Mouse (Mus musculus) frontal cortex, postnatal 36 days (tissue): ENCODE results near the gene Haus4.
A peak's percentile ranks its signal among the peaks of the same experiment; 100 is the strongest.

ENCODE experiments used
- DNase-seq, 2 experiments: peaks; one replicate each; pipeline ENCODE4 v3.0.0; 2022; ENCODE audit warnings: low spot score in 2 of 2

Haus4 gene

DNA sequence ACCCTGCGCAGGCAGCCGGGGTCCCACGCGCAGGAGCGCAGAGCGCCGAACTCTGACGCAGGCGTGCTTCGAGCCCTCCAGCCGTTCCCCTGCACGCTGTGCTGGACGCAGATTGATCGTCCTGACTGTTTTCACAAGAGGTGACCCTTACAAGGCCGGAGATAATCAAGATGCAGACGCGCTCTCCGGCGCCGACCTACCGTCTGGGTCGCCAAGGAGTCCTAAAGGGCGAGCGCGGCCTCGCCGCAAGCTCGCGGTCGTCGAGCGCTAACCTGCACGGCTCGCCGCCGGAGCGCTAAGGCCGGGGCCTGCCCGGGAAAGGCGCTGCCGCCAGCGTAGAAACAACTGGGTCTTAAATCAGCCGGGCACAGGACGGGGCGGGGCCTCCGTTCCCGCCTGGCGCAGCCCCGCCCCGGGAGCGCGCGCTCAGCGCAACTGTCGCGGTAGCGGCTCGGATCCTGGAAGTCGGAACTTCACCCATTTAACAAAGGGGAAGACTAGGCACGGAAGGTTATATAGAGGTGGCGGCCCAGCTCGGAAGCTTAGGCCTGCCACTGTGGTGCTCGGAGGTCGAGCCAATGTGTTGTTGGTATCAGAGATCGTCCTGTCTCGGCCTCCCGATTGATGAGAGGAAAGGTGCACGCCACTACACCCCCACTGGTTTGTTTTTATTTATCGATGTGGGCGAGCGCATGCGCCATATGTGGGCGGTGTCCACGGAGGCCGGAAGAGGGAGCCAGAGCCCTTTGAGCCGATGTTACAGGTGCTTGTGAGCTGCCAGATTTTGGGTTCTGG lies at the start of gene Haus4:
Gene Haus4, minus strand, starts transcription at position 642 of the 795 bp plus-strand sequence.
- DNase-seq, result peak; percentile 40 to 60

DNA sequence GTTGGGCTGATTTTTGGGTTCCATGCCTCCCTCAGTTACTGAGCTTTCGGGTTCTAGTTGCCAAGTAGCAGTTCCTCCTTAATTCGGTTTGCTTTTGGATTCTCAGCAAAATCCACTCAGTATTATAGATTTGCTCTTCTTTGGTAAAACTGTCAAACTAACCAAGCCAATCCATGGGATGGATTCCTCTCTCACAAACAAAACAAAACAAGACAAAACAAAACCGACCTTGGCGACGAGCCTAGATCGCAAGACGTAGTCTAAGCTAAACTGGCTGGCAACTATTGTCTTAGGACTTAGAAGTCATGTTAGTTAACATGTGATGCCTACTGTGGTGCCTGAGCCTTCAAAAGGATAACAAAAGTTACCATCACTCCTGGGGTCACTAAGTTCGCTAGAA lies 49.3 kb upstream of the Haus4 start:
- DNase-seq, result no peak

DNA sequence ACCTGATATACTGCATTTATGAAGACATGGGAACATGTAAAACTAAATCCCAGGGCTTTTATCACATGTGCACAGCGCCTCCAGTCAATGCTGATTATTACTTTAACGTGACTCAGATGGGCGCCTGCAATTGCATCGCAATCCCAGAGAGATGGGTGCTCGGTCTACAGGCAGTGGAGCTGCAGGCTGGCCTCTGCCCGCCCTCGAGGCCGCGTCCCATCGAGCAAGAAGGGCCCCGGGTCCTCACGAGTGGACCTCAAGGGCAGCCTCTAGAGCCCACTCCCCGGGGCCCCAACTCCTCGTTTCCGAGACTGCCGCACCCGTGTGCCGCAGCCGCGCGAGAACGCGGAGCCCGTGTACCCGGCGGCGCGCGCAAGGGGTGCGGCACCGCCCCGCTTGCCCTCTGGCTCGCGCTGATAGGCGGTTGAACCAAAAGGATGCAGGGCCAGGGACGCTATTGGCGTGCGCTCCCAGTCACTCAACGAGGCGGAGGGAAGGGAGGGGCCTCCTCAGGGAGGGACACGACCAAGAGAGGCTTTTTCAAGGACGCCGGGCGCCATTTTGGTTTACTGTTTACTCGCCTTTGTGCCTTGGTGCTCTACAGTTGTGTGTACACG lies 48.7 kb upstream of the Haus4 start:
- peak; percentile 93 to 95 for DNase-seq

DNA sequence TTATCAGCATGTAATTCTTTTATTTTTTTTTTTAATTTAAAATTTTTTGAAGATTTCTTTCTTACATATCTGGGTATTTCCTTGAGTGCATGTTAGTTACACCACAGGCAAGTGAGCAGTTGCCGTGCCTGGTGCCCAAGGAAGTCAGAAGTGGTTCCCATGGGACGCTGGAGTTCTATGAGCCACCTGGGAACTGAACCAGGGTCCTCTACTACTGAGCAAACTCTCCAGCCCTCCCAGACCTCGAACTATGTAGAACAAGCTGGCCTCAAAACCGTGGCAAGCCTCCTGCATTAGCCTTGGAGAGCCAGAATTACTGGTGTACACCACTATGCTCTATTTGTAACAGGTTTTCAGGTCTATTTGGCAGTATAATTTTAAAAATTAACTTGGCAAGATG lies 48.2 kb upstream of the Haus4 start:
- no peak for DNase-seq

DNA sequence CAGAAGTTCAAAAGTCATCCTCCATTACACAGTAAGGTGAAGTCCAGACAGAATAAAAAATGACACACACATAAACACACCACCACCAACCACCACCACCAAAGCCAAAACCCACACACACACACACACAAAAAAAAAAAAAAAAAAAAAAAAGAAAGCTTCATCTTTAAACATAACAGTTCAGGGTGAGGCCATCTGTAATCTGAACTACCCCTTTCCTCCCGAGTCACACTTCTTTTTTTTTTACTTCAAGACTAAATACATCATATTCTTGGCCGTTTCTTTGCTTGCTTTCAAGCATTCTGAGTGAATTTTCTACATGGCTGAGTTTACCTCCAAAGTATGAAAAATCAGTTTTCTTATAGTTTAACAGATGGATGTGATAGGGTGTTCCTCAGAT lies 47.2 kb upstream of the Haus4 start:
- DNase-seq, result no peak

DNA sequence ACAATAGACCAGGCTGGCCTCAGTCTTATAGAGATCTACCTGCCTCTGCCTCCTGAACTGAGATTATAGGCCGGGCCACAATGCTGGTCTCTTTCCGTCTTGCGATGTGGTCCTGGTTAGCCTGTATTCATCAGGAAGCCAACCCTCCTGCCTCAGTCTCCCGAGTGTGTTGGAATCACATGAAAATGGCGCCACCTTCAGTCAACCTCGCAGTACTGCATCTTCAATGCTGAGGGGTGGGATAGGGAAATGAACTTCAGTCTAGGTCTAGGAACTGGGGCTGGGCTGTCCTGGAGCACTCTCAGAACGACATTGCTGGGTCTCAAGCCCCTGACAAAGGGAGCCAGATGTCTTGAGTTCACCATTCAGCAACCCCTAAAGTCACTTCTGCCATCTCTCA lies 42.7 kb upstream of the Haus4 start:
- no peak for DNase-seq

DNA sequence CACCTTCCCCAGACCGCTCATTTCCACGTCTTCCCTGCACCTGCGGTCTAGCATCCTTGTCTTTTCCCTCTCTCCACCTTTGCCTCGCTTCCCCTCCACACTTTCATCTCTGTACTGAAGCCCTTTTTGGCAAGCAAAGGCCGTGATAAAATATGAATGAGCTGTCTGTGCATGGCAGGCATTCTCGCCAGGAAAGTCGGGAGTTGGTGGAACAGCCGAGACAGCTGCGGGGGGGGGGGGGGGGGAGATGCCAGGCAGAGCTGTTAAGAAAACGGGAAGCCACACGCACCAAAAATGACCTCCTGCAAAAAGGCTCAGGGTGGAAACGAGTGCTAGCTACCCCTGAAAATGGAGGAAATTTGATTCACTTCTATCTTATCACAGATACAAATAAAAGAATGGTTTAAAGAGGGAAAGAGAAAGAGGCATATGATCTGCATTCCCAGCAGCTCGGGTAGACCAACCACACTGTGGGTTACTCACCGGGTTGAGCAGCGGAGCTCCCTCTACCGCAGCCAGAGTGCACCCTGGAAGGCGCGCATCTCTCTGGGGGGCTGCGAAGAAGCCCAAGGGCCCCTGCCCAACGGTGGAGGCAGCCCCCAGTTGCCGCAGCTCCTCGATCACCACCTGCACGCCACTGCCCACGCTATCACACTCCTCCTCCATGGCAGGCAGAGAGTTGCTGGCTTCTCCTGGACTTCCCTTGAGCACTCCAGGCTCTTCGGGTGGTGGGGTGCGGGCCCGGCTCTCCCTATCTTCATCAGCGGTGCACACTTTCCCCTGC lies 40.4 kb upstream of the Haus4 start:
- peak; percentile 55 to 57 for DNase-seq

DNA sequence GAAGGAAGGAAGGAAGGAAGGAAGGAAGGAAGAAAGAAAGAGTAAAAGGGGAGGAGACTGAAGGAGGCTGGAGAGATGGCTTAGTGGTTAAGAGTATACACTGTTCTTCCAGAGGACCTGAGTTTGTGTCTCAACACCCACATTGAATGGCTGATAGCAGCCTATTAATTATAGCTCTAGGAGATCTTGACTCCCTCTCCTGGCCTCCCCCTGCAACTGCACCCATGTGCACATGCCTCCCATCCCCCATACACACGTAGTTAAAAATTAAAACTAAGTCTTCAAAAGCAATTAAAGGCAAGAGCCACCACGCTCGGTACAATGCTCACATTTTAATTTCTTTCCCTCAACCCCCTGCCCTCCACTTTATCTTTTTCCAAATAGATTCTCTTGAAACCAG lies 39.6 kb upstream of the Haus4 start:
- no peak for DNase-seq

DNA sequence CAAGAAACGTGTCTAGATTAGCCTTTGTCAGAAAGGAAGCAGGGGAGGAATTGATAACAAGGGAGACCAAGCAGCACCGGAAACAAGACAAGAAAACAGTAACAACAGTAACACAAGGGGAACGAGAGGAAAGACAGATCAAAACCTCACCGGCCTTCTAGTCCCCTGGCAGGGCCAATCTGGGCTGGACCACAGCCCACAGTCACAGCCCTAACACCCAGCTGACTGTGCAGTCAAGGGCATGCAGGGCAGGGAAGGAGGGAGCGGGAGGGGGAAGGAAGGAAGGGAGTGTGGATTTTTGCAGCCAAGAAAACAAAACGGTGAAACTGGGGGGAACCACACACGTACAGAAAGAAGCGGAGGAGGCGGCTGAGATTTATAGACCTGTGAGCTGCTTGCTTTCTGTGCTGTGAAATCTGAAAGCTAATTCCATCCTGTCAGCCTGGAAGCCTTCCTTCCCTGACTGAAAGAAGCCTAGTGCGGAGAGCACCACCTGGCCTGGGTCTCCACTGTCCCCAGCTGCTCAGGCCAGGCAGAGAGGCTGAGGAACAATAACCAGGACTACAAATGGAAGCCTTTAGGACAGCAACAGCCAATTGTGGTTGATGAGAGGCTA lies 38.0 kb upstream of the Haus4 start:
- DNase-seq, result peak; percentile 50 to 68

DNA sequence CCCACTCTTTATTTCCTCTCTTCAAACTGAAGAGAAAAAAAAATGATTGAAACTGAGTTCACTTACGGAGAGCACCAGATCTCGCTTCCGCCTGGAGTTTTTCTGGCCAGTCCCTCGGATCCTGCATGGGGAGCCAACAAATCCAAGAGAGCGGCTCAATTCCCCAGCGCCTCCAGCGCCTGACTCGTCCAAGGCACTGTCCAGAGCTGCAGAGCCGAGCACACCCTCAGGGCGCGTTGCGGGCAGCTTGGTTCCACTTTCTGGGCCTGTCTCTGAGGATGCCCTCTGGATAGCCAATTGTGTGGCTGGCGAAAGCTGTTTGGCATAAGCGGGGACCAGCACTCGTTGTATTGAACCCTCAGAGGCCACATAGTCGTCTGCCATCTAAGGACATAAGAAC lies 36.6 kb upstream of the Haus4 start:
- no peak for DNase-seq

DNA sequence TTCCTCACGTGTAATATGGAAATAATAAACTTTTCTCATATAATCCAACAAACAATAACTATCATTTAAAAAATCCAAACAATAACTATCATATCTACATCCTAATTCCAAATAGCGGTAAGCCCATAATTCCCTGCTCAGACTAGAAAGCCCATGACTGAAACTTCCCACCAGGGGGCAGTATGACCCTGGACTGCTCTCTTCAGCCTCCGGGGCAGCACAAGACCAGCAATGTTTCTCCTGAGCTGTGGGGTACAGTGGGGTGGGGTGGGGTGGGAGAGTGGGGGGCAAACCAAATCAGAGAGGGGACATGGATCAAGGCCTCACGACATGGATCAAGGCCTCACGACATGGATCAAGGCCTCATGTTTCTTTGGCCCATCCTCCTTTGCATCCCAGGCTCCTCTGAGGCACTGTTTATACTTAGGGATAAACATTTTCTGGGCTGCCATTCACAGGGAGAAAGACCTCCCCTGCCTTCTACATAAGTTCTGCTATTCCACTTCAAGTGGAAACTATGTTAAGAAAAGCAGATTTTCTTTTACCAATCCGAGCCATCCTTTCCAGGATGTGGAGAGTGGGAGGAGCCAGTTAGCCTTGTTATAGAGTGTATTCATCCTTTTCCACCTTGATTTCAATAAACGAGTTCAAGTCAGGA lies 29.4 kb upstream of the Haus4 start:
- peak in 1 of 2 experiments; percentile 63 for DNase-seq

DNA sequence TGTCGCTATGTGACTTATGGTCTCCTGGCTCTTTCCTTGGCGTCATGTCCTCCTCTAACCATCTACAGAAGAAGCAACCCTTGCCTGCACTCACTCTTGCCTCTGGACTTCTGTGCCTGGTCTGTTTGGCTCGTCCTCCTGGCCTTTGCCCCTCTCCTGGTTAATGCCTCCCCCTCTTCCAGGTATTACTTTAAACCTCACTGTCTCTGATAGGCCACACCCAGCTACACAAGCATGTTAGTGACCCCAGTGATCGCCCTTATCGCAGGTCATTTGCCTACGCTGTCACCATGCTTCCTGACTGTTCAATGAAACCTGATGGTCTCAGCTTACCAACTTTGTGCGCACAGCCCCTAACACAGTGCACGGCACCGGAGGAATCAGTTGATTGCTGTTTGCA lies 28.1 kb upstream of the Haus4 start:
- DNase-seq, result no peak

DNA sequence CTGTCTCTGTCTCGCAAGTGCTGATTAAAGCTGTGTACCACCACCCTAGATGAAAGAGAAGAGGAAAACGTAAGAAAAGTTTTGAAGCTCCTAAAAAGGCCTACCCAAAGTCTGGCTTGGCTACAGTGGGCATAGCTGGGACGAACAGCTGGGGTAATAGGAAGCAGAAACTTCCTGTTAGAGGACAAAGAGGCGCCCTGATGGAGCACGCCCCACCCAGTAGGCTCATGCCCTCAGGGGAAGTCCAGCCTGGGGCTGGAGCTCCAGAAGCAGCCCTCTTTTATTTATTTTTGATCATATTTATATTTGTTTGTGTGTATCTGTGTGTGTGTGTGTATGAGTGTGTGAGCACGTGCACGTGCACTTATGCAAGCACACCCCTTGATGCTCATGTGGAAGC lies 25.2 kb upstream of the Haus4 start:
- DNase-seq, result no peak

DNA sequence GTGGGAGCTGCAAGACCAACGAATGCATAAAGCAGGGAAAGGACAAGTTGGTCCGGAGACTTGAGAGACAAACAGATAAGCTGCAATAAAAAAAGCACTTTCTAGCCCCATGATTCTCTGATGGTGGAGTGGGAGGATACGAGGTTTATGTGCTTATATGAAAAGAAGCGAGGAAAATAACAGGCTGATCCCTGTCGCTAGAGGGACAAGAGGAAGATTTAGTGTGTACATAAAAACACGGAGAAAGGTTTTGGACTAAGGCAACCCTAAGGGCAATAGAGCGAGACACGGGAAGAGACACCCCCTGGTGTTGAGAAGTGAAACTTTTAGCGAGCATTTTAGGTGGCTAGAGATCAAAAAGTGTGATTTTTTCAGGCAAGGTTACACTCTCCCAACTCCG lies 23.6 kb upstream of the Haus4 start:
- no peak for DNase-seq

DNA sequence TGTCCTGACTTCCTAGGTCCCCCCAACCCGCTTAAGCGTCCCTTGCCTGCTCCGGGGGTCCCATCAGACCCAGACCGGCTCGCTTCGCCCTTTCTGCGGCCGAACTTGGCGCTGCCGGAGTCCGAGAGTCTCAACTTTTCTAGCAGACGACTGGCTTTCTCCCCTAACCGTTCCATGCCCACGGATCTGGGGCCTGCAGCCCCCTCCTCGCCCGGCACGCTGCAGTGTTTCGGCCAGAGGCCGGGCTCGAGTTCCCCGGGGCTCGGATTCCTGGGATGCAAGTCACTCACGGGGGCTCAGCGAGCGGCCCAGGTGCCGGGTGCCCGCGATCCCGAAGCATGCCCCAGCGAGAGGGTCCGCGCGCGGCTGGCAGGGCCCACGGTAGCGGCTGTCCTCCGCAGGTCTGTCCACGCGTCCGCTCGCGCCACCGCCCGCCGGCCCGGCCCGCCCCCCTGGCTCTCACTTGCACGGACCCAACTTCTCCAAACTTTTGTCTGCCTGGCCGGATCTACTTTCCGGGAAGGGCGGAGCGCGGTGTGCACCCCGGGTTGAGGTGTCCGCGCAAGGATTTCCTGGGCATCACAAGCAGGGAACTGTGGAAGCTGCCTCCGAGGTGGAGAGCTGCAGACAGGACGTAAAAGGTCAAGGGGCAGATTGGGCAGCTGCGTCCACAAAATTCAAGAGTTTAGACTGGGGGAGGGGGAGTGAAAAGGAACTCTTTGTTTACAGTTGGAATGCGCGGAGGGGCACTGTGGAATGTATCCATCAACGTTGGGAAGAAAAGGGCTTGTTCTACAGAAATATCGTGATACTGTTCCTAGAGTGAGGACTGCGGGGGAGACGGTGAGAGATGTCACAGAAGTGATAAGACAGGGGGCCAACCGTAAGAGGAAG lies 22.9 kb upstream of the Haus4 start, which contains the start of gene Ajuba:
Gene Ajuba, minus strand, starts transcription at position 470 of the 894 bp plus-strand sequence.
- peak; percentile 57 to 69 for DNase-seq

DNA sequence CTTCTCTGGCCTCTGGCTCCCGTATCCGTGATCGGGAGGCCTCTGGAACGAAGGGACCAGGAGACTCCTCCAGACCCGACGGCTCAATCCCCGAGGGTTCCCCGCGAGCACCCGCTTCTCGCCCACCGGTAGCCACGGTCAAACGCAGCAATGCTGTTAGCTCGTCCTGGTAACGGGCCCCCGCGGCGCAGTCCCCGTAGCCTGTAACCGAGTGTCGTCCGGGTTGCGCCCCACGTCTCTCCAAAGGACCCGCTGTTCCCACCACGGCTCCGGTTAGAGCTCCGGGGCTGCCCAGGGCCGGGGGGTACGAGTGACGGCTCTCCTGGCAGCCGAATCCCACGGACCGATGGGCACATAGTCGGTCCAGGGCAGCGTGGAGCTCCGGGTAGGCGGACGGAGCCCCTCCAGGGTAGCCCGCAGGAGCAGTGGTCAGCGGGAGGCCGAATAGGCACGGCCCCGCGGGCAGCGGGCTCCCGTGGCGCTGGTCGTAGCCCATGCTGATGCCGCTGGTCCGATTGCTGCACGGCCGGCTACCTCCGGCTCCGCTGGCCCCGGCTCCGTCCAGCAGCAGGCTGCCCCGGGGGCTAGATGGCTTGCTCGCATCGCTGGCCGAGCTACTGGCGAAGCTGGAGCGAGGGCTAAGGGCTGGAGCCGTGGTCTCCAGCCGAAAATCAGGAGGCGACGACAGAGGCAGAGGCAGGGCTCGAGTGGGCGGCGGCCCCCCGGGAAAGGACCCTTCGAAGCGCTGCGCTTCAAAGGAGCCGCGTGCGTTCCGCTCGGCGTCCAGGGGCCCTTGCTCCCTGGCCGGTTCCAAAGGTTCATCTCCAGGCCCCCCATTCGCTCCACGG lies 22.0 kb upstream of the Haus4 start:
- DNase-seq, result no peak

DNA sequence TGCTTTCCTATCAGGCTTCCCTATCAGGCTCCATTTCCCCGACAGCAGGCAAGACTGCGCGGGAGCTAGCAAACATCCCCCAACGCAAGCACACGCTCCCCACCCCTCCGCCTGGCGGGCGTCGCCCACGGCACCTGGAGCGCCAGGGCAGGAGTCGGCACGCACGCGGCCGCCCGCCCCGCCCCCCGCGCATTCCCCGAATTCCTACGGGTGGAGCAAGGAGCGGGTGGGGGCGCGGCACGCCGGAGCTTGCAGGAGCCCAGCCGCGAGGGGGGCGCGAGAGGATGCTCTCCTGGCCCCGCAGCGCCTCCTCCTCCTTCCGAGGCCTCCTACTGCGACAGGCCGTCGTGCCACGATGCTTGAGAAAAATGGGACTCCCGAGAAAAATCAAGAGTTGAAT lies 21.2 kb upstream of the Haus4 start:
- no peak for DNase-seq

DNA sequence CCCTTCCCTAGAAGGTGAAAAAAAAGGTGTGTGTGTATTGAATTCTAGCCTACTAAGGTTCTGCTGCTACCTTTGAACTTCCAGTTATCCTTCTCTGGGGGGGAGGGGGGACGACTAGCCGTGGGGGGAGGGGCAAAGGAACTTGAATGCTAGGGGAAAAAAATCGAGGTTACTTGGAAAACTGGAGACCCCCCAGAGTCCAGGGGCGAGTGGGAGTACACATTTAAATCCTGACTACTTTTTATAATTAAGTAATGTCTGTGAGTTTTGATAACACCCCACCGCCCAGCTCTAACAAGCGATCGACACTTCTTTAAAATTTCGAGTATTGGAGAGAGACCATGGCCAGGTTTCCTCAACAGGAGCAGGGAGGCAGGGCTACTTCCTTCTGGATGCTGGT lies 20.6 kb upstream of the Haus4 start:
- no peak for DNase-seq

DNA sequence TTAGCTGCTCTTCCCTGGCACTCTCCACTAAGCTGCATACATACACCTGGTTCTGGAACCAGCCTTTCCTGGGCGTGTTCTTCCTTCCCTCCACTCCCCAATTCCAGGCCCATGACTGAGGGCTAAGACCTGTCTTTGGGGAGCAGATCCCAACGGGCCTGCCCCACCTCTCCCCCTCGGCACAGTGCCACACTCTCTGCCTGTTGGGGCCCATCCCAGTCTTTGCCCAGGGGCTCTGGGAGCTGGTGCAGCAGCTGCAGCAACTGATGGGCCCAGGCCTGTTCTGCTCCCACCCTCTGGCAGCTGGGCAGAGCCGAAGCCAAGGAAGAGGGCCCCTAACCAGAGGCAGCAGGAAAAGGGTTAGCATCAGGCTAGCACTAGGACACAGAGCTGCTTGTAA lies 19.8 kb upstream of the Haus4 start:
- no peak for DNase-seq
